Mouse (Mus musculus) spleen, embryonic (tissue): ENCODE data around the gene Olfml2a.

ENCODE experiments used
- CTCF ChIA-PET: fragments of 350-600 bp; sonication (Branson Sonifier 250); formaldehyde crosslinking; loops from one replicate; lab custom pipeline; 2022; lab: Charles Lee

Olfml2a gene

GRCm38 (mm10) chr2:39008954-39009365, 77.2 kb downstream of the Olfml2a start:
- CTCF ChIA-PET, result no interaction called here

GRCm38 (mm10) chr2:39010144-39010543, 78.4 kb downstream of the Olfml2a start:
- CTCF ChIA-PET, result interaction anchor here (0.6 kb wide), 2 partner anchors 8 to 128 kb away, joined by 4 to 13 read pairs; no protein-coding TSS in a partner anchor

DNA sequence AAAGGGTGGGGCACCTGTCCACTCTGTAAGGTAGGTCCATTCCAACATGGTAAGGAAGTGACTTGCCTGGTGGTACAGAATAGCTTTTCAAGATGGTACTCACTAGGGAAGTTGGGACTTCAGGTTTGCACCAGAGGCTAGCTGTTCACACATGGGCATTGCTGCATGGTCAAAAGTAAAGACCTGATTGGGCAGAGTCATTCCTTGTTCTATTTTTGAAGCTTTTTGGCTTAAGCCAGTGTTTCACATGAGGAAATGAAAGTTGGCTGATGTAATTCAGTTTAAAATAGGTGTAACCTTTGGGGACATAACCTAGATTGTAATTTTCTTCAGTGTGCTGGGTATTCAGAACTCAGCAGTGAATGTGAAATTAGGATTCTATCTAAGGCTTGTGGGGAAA, 79.5 kb downstream of the Olfml2a start:
- CTCF ChIA-PET, result interaction anchor here (0.6 to 1.5 kb wide), 2 partner anchors 14 to 76 kb away, joined by 3 to 7 read pairs; no protein-coding TSS in a partner anchor

DNA sequence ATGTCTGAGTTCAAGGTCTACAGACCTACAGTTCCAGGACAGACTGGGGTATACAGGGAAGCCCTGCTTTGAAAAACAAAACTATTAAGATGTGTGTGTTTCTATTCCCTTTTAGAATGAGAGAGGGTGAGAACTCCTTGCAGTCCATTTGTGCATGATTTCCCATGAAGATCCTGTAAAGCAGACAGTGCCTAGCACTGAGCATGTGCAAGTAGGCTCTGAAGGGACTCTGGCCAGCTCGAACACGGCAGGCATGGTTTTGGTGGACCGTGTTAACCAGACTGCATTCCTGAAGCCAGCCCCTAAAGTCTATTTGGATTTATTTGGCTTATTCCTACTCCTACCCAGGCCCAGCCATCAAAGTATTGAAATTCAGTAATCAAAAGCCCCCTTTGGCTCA, 80.2 kb downstream of the Olfml2a start:
- CTCF ChIA-PET, result interaction anchor here (0.6 to 1.5 kb wide), 2 partner anchors 13 to 76 kb away, joined by 3 to 7 read pairs; no protein-coding TSS in a partner anchor

GRCm38 (mm10) chr2:39012768-39013279, 81.0 kb downstream of the Olfml2a start:
- CTCF ChIA-PET, result no interaction called here
